Mouse (Mus musculus) cerebellum, adult 8-10 months (tissue): Measurements from ENCODE around the gene Klk1.
A peak's percentile ranks its signal among the peaks of the same experiment; 100 is the strongest.
"Not testable (repeated sequence)": the region's sequence is repeated elsewhere in the genome, so short reads cannot be mapped to it uniquely, and the experiment has no call there.

Experiments used
- DNase-seq: peaks from one replicate; pipeline ENCODE4 v3.0.0; 2022

Gene Klk1

GRCm38 (mm10) chr7:44225076-44225475, at the start of gene Klk1:
TSS of gene Klk1 (plus strand) at chr7:44225360.
- no peak for DNase-seq

DNA sequence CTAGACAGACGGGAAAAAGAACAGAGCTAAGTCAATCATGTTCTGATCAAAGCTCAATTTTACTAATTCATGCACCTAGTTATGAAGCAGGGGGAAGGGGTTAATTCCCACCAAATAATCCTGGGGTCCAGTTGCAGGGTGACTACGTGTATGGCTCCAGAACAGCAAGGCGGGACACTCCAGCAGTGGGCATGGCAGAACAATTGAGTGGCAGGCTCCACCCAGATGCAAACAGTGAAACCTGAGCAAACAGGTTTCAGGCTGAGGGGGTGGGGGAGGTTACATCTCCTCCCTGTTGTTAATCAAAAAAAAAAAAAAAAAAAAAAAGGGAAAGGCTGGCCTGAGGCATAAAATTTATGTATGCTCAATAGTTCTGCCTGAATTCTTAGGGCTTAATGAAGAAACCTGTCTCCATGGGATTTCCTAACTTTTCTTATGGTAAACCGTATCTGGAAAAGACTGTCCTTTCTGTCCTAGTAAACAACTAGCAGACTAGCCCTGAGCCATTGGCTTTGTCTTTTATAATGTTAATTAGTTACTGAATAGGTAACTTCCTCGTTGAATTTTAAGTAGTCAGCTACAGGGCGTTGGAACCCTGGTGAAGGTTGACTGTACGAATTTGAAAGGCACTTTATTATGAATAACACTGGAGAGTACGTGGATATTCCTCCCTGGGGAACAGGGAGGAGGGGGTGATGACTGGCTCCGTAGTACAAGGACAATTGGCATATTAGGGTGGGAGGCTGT, 45.7 kb upstream of the Klk1 start:
- no peak for DNase-seq

- not testable (repeated sequence) for DNase-seq
Measured at GRCm38 (mm10) chr7:44186516-44186915, 38.6 kb upstream of the Klk1 start.

DNA sequence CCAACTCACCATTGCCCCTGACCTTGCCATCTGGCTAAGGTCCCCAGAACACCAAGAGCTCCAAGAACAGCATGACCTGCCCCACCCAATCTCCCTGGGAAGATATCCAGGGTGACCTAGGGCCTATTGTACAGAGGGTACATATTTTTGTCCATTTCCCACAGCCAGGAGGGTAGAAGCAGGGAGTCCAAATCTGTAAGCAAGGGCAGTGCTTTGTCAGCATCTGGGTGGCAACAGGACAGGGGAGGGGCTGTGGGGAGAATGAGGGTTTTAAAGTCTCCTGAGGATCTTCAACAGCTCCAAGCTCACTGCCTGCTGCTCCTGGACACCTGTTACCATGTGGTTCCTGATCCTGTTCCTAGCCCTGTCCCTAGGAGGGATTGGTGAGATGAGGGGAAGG, 37.2 kb upstream of the Klk1 start, which contains the start of gene Klk1b24:
Klk1b24 (plus strand) TSS at position 301 of the 400 bp plus-strand sequence.
- not testable (repeated sequence) for DNase-seq

GRCm38 (mm10) chr7:44193466-44193865, 31.7 kb upstream of the Klk1 start:
- DNase-seq, result not testable (repeated sequence)

DNA sequence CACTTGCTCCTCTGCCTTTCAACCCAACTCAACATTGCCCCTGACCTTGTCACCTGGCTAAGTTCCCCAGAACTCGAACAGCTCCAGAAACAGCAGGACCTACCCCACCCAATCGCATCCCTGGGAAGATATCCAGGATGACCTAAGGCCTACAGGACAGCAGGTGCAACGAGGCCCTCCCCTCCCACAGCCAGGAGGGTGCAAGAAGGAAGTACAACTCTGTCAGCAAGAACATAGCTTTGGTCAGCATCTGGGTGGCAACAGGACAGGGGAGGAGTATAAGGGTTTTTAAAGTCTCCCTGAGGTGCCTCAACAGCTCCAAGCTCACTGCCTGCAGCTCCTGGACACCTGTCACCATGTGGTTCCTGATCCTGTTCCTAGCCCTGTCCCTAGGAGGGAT, 27.3 kb upstream of the Klk1 start, which contains the start of gene Klk1b3:
Klk1b3 (plus strand) TSS at position 301 of the 400 bp plus-strand sequence.
- DNase-seq, result no peak

- not testable (repeated sequence) for DNase-seq
Measured at GRCm38 (mm10) chr7:44207135-44207534, 18.0 kb upstream of the Klk1 start, which contains the start of gene Klk1b4. TSS of gene Klk1b4 (plus strand) at chr7:44207435.

DNA sequence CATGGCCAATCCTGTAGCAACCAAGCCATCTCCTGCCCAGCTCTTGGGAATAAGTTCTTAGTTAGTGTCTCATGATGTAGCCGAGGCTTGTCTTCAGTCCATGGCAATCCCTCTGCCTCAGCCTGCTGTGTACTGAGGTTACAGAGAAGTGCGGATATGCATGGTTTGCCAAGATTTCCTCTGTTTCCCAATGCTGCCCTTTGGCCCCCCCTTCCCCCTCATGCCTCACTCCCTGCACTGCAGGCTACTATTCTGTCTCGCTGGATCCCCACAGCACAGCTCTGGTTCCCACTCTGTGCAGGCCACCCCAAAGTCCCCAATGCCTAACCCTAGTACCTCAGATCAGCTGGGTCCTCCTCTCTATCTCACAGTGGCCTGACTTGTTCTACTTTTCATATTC, 16.9 kb upstream of the Klk1 start:
- DNase-seq, result no peak

DNA sequence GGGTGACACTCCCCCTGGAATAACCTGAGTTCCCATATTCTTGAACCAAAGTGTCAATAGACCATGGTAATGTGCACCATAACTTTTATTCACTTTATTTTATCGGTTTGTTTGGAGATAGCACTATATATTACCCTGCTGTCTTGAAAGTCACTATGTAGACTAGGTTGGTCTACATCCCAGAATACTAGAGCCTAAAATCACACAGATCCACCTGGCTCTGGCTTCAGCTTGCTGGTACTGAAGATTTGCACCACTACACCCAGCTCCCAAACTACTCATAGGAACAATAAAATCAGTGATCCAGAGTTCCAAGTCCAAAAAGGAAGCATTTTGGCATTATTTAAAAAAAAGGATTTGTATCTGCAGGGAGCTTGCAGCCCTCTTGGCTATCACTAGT, 9.5 kb upstream of the Klk1 start, which contains the start of gene Klk1b5:
Klk1b5 (plus strand) TSS at position 301 of the 400 bp plus-strand sequence.
- no peak for DNase-seq

DNA sequence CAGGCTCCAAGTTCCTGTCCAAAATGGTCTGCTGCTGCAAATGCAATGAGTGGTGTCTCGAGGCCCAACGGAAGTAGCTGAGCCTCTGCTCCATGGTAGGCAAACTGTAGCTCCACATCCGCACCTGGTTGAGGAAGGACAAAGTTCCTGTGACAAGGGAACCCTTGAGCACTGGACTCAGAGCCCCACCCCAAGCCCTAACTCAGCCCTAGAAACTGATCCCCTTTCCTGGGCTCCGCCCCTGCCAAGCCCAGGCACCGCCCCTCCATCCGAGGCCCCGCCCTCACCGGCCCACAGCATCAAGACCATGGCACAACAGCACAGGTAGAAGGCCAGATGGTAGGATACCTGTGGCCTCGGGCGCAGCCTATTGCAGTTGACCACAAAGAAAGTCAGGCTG, 3.6 kb upstream of the Klk1 start:
- DNase-seq, result not testable (repeated sequence)

DNA sequence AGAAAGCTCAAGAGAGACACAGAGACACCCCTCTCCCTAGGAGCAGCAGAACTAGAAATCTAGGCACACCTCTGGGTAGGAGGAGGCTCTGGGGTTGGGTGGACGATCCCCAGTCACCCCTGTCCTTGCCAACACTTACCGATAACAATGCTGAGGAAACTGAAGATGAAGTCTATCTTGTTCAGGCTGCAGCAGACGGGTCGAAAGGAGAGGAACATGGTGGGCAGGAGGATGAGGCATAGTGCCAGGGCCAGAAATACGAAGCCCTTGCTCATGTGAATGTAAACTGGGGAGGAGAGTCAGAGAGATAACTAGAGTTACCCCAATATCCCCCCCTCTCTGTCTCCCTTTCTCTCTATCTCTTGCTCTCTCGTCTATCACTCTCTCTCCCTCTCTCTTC, 2.8 kb upstream of the Klk1 start:
- DNase-seq, result not testable (repeated sequence)

- no peak for DNase-seq
Measured at GRCm38 (mm10) chr7:44235909-44236308, 10.7 kb downstream of the Klk1 start, which contains the start of gene Gm36864. TSS of gene Gm36864 (plus strand) at chr7:44236177.

GRCm38 (mm10) chr7:44239913-44240312, 14.8 kb downstream of the Klk1 start:
- DNase-seq, result no peak

DNA sequence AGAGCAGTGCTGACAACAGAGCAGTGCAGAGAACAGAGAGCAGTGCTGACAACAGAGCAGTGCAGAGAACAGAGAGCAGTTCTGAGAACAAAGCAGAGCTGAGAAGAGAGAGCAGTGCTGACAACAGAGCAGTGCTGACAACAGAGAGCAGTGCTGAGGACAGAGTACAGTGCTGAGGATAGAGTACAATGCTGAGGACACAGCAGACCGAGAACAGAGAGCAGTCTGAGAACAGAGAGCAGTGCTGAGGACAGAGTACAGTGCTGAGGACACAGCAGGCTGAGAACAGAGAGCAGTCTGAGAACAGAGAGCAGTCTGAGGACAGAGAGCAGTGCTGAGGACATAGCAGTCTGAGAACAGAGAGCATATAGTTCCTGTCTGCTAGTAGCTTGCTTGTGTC, 15.6 kb downstream of the Klk1 start:
- DNase-seq, result no peak

GRCm38 (mm10) chr7:44241163-44241562, 16.0 kb downstream of the Klk1 start:
- DNase-seq, result no peak

DNA sequence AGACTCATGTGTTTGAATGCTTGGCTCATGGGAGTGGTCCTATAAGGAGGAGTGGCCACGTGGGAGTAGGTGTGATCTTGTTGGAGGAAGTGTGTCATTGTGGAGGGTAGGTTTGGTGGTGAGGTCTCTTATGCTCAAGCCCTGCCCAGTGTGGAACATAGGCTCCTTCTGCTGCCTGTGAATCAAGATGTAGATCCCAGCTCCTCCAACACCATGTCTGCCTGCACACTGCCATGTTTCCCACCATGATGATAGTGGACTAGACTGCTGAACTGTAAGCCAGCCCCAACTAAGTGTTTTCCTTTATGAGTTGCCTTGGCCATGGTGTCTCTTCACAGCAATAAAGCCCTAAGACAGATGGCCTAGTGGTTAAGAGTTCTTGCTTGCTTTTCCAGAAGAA, 18.9 kb downstream of the Klk1 start:
- DNase-seq, result no peak

GRCm38 (mm10) chr7:44246055-44246983, 21.2 kb downstream of the Klk1 start, which contains the start of the genes 1700028J19Rik and 2410002F23Rik:
TSS of gene 1700028J19Rik (minus strand) at chr7:44246695.
TSS of gene 2410002F23Rik (plus strand) at chr7:44246722.
- peak; percentile 96 for DNase-seq

DNA sequence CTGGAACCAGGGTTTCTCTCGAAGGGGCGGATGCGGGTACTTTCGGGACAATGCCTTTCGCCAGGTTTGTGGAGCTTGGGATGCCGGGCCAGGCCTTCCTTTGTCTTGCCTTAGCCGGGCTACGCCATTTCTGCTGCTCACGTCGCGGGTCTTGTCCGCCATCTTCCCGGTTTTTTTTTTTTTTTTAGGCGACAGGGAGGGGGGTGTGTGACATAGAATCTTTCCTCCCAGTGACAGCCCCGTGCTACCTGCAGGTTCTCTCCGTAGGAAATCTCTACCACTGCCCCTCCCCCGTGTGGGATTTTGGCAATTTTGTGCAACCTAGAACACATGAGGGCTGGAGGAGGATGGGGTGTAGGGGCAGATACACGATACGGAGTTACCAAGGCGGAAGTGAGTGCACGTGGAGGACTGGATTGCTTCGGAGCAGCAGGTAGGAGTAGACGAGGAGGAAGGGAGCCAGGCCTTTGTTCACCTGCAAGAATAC, 21.9 kb downstream of the Klk1 start:
- DNase-seq, result peak; percentile 64

DNA sequence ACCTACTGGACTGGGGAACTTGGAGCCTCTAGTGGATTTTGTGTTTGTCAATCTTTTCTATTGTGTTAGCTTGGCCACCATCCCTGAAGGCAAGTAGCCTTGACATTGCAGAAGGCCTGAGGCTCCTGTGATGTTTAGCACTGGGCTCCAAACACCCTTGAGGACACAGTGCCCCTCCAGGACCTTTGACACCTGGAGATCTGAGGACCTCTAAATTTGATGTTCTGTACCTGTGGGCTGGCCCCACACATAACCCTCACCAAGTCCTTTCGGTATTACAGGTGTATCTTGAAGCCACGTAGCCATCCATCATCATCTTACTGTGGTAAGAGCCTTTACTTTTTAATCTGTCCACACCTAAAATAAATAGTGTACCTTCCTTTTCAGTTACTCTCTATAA, 22.8 kb downstream of the Klk1 start:
- no peak for DNase-seq

DNA sequence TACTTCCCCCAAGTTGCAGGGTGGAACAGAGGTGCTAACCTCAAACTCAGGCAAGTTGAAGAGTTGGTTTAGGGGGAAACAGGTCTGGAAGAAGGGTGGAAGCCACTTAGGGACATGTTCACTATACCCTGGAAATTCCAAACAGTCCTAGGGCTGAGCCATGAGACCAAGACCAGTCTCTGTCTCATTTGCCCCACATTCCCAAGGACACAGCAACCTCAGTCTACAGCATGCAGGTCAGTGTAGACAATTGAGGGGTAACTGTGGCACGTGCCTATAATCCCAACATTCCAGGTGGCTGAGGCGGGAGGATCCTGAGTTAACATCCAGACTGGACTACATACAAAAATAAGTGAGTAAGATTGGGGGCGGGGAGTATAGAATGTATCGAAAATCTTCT, 24.1 kb downstream of the Klk1 start:
- no peak for DNase-seq

DNA sequence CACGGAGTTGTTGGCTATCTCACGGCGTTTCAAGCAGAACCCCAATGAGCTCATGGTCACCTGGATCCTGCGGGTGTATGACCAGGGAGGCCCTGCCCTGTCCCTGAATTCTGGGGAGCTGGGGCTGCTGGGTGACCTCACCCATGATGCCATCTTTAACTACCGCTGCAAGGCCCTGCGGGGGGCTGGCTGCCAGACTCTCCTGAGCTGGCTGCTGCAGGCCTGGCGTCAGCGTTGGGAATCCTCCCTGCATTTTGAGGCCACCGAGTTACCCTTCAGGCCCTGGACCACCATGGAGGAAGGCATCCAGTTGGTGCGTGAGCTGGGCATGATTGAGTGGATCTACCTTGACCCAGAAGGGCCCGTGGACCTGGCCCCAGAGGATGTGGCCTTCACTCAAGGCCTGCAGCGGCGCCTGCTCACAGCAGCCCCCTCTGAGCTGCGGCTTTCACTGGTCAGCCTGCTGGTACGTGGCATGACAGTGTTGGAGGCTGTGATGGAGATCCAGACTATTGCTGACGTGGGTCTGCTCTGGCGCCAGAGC, 25.6 kb downstream of the Klk1 start:
- not testable (repeated sequence) for DNase-seq

GRCm38 (mm10) chr7:44253023-44253616, 28.0 kb downstream of the Klk1 start:
- DNase-seq, result no peak
